Mouse (Mus musculus) splenic B cell, adult 2 months (primary cell): ENCODE measurements at regions not wholly inside any gene's neighbourhood (a gene's known extent, or its start where the extent isn't known, plus 50 kb on each side); places are given as distances from the start of the nearest gene placed in this dataset.

Experiments used
- DNase-seq: peaks from one replicate; pipeline ENCODE4 v3.0.0-alpha.2; 2011; ENCODE audit warnings: low read depth, low spot score
- H3K27me3 ChIP-seq: 2 replicates; pipeline ENCODE4 v1.6.1; 2012; ENCODE audit warnings: mild to moderate bottlenecking, low read length, moderate library complexity, mixed read lengths; ENCODE audit not compliant: control insufficient read depth, poor library complexity, insufficient read depth, severe bottlenecking
- H3K36me3 ChIP-seq: 2 replicates; pipeline ENCODE4 v1.6.1; 2012; ENCODE audit warnings: mild to moderate bottlenecking, low read length, moderate library complexity, mixed read lengths; ENCODE audit not compliant: control insufficient read depth, poor library complexity, insufficient read depth, severe bottlenecking

- Histone ChIP-seq H3K27me3 (no peaks in the 10 kb centered on the region), H3K36me3 (no peaks in the 10 kb centered on the region)
- no peak for DNase-seq
Measured at GRCm38 (mm10) chr15:42921618-42922017, 2787.5 kb downstream of the 9330182O14Rik start.

DNA sequence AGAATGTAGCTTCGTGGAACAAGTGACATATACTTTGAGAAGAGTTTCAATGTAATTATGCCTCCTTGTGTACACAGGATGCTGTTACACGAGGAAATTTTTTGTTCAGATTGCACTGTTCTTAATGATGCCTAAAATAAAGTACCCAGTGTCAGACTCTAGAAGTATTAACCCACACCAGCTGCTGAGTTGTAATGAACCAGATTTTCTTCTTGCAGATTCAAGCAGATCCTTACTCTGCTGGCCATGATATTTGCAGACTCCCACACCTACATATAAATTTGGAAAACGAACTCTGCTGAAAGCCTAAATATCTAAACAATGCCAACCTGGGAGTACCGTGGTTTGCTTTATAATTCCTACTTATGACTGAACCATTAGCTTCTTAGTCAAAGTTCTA lies 2794.2 kb downstream of the 9330182O14Rik start:
- H3K36me3 ChIP-seq, result no peaks in the 10 kb centered on the region
- no peaks in the 10 kb centered on the region for H3K27me3 ChIP-seq

GRCm38 (mm10) chr15:42944610-42945009 lies 2810.4 kb downstream of the 9330182O14Rik start:
- H3K27me3 ChIP-seq, result no peaks in the 10 kb centered on the region
- H3K36me3 ChIP-seq, result no peaks in the 10 kb centered on the region
- DNase-seq, result no peak

More for the DNA sequence above, 2794.2 kb downstream of the 9330182O14Rik start:
- DNase-seq, result no peak

DNA sequence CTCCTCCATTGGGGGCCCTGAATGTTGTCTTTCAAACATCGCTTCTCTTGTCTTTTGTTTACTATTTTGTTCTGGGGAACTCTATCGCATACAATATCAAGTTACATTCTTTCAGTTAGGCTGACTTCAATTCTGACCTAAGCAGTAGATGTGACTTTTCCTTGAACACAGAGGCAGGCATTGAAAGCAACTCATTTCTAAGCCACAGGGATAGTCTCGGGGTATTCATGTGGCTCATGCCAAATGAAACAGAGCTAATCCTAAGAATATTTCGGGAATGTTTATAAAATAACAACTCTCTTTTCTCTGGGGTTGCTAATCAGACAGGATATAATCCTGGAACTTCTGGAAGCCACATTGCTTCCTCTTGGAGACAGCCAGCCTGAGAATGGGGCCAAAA lies 2821.0 kb downstream of the 9330182O14Rik start:
- Histone ChIP-seq H3K27me3 (no peaks in the 10 kb centered on the region), H3K36me3 (no peaks in the 10 kb centered on the region)
- DNase-seq, result no peak

DNA sequence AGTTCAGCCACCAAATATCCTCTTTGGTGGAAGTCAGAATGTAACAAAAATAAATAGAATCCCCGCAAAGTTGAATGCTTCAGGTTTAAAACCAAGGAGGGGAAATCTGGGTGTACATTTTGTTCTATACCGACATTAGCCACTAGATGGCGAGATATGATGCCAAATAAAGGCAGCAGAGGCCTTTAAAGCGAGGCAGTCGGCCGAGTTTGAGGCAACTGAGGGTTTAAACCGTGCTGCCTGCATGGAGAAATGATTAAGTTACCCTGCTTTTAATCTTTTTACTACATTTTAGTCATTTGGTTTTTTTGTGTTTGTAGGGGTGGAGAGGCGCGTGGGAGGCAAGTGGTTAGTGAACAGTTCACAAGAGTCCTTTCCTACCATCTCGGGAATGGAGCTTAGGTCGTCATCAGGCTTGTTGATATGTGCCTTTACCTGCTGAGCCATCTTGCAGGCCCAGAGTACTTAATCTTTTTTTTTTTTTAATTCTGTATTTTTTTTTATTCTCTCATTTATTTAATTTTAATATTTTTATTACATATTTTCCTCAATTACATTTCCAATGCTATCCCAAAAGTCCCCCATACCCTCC lies 2828.7 kb downstream of the 9330182O14Rik start:
- H3K36me3 ChIP-seq, result no peaks in the 10 kb centered on the region
- DNase-seq, result peak; percentile 60

GRCm38 (mm10) chr15:42965314-42965713 lies 2831.1 kb downstream of the 9330182O14Rik start:
- no peaks in the 10 kb centered on the region for H3K27me3 ChIP-seq
- no peaks in the 10 kb centered on the region for H3K36me3 ChIP-seq
- DNase-seq, result no peak

More for the DNA sequence above, 2828.7 kb downstream of the 9330182O14Rik start:
- H3K27me3 ChIP-seq, result no peaks in the 10 kb centered on the region
